Mouse (Mus musculus): ENCODE measurements at regions not wholly inside any gene's neighbourhood (a gene's known extent, or its start where the extent isn't known, plus 50 kb on each side); places are given as distances from the start of the nearest gene placed in this dataset.

- H3K9ac ChIP-seq (ENCODE audit: control insufficient read depth, low read depth, low read length, poor library complexity, severe bottlenecking) = no peak overlapping the region
- H3K36me3 ChIP-seq (ENCODE audit: control insufficient read depth in 1 of 2, insufficient read depth in 2 of 2, low read length in 2 of 2) = peaks cover 0 to 14% of the 10 kb centered on the region in 2 experiments; a peak in 2 of 4 replicates
- H3K79me2 ChIP-seq (ENCODE audit: control insufficient read depth, insufficient read depth, low read length, poor library complexity) = peaks cover 2% of the 10 kb centered on the region; the same call in 1 of the 2 replicates
- peak; percentile 99 for DNase-seq (ENCODE audit: low read depth, low spot score)
- H3K4me3 ChIP-seq (ENCODE audit: control insufficient read depth in 1 of 2, insufficient read depth in 1 of 2, low read depth in 2 of 2, low read length in 2 of 2) = peak overlapping the region; percentile 40 to 54; a peak in 3 of 4 replicates
- TF ChIP-seq MXI1 (IDR thresholded peaks at IDR 0.05; ENCODE audit: low read depth, low read length) (peak; percentile 45; the same call in 1 of the 2 replicates), KAT2A (conservative IDR thresholded peaks at IDR 0.05; ENCODE audit: low read depth, low read length) (no peak), GATA1 (IDR thresholded peaks at IDR 0.05; ENCODE audit: low read depth, low read length) (0 out of 2 replicates have a peak, but pooled peaks have one; percentile 18), ELF1 (IDR thresholded peaks at IDR 0.05; ENCODE audit: low read depth, low read length) (0 out of 2 replicates have a peak, but pooled peaks have one; percentile 43), SIN3A (IDR thresholded peaks at IDR 0.05; ENCODE audit: low read length) (peak; percentile 95), RCOR1 (IDR thresholded peaks at IDR 0.05; ENCODE audit: low read depth, low read length) (no peak), ETS1 (IDR thresholded peaks at IDR 0.05; ENCODE audit: low read depth, low read length) (peak; percentile 100), MYB (IDR thresholded peaks at IDR 0.05; ENCODE audit: low read depth, low read length) (no peak), TCF12 (IDR thresholded peaks at IDR 0.05; ENCODE audit: low read depth, low read length) (peak; percentile 33; the same call in 1 of the 2 replicates), TBP (IDR thresholded peaks at IDR 0.05; ENCODE audit: low read depth, low read length) (0 out of 2 replicates have a peak, but pooled peaks have one; percentile 35), TAL1 (IDR thresholded peaks at IDR 0.05; ENCODE audit: low read length) (no peak), MAFK (IDR thresholded peaks at IDR 0.05; ENCODE audit: borderline replicate concordance, low read depth, low read length) (peak; percentile 98), CTCF (IDR thresholded peaks at IDR 0.05 in 2 of 3, conservative IDR thresholded peaks at IDR 0.05 in 1 of 3; ENCODE audit: control insufficient read depth in 1 of 3, insufficient read depth in 1 of 3, low read depth in 2 of 3, low read length in 3 of 3, poor library complexity in 1 of 3, severe bottlenecking in 1 of 3) (no peak), SMC3 (IDR thresholded peaks at IDR 0.05; ENCODE audit: low read depth, low read length) (no peak), HCFC1 (IDR thresholded peaks at IDR 0.05; ENCODE audit: low read depth, low read length) (peak; percentile 41; the same call in 1 of the 2 replicates), MYC (IDR thresholded peaks at IDR 0.05; ENCODE audit: low read depth, low read length) (no peak; the same call in 1 of the 2 replicates), USF2 (IDR thresholded peaks at IDR 0.05; ENCODE audit: borderline replicate concordance in 1 of 2, insufficient read depth in 1 of 2, low read depth in 1 of 2, low read length in 2 of 2) (no peak), USF1 (IDR thresholded peaks at IDR 0.05; ENCODE audit: low read depth, low read length) (no peak), ZC3H11A (IDR thresholded peaks at IDR 0.05; ENCODE audit: low read depth, low read length) (peak; percentile 34), EP300 (IDR thresholded peaks at IDR 0.05; ENCODE audit: low read depth in 1 of 2, low read length in 2 of 2) (peak; percentile 53 to 63; a peak in 3 of 4 replicates), GABPA (IDR thresholded peaks at IDR 0.05; ENCODE audit: low read depth, low read length) (0 out of 2 replicates have a peak, but pooled peaks have one; percentile 36), POLR2AphosphoS2 (IDR thresholded peaks at IDR 0.05; ENCODE audit: low read length) (no peak)
- H3K9me3 ChIP-seq (replicated peaks; ENCODE audit: insufficient read depth, low read length) = no peaks in the 10 kb centered on the region
- H3K27me3 ChIP-seq (ENCODE audit: control insufficient read depth in 1 of 2, insufficient read depth in 2 of 2, low read length in 2 of 2) = no peaks in the 10 kb centered on the region
- H3K4me1 ChIP-seq (ENCODE audit: control insufficient read depth in 1 of 2, insufficient read depth in 2 of 2, low read length in 2 of 2) = peaks cover 0 to 18% of the 10 kb centered on the region in 2 experiments; a peak in 3 of 4 replicates
- H3K27ac ChIP-seq (ENCODE audit: control insufficient read depth, low read depth, low read length) = no peak overlapping the region
Observed at GRCm38 (mm10) chr13:107831221-107831681, 213.0 kb upstream of the Smim15 start.
